Mouse (Mus musculus) kidney, adult 8-10 months (tissue): Measurements from ENCODE around the gene Cinp.
"Not testable (repeated sequence)": the region's sequence is repeated elsewhere in the genome, so short reads cannot be mapped to it uniquely, and the experiment has no call there.

Source experiments
- DNase-seq, 2 experiments: peaks; one replicate each; pipeline ENCODE4 v3.0.0; 2022

The Cinp gene

DNA sequence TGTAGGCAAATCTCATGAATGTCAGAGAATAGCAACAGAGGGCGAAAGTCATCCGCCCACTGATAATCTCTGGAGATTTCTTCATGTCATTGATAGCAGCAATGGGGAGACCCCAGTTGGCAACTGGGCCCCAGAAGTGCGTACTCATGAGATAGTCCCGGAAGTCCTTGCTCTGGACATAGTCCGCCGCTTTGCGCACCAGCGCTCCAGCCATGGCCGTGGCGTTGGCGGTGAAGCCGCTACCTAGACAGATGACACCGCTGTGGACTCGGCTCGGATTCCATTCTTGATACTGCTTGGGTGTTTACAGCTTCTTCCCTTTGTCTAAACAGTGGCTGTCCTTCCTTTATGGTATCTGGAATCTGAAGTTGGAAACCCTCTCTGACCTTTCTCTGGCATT is 30.3 kb downstream of the Cinp start:
- not testable (repeated sequence) for DNase-seq

DNA sequence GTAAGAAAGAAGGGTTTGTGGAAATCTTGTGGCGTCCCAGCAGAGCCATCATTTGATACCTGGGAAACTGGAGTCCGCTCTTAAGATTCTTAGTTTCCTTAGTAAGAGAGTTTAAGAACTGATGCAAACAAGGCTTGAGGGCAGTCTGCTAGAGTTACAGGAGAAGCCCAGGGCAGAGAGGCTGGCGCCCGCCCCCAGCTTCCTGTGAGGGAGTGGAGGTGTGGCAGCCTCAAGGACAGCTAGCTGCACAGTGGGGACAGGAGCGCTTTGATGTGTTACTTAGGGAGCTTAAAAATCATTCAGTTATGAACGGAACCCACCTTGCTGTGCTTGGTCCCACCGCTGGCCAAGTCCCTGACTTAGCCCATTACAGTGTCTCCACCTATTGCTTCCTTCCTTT is 31.7 kb downstream of the Cinp start:
- DNase-seq: no peak

DNA sequence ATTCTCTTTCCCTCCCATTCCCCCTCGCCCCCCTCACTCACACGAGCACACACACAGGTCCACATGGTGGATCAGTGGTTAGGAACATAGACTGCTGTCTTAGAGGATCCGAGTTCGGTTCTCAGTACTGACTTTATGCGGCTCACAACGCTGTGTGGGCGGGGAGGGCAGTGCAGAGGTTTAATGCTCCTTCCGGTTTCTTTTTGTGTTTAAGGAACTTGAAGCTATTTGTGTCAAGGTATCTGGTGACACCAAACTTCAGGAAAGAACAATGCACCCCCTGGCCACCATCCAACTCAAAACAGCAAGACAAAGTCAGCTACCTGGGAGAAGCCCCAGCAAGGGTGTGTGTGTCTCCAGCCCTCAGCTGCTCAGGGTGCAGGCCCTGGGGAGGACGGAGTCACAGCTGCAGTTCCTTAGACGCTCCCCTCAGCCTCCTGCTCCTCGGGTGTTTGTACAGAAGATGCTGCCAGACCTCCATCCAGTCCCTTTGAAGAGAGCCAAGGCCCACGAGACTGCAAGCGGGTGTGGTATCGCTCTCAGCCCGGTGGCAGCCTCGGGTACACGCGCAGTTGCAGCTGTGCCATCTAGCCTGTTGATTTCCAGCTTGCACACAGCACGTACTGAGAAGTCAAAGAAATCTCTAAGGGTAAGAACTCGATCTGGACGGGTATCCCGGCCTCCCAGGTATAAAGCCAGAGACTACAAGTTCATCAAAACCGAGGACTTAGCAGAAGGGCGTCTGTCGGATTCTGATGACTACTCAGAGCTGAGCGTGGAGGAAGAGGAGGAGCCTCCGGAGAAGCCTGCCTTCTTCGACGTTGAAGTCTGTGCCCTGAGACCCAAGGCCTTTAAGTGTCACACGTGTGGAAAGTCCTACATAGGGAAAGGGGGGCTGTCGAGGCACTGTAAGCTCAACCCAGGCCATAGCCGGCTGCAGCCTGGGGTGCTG is 33.9 kb downstream of the Cinp start:
- DNase-seq: no peak

DNA sequence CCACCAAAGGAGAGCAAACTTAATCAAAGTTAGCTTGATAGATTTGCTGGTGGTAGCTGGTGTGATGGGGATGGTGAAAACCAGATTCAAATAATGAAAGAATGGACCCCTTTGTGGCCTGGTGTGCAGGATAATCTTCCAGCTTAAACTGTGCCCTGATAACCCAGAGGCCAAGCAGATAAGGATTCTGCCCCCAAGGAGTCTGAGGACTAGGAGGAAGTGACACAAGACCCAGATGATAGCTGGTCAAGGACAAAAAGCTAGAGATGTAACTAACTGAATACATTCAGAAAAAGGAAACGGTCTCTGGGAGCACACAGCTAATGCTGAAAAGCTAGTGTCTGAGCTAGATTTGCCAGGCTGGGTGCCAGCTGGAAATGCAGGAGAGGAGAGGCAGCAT is 37.0 kb downstream of the Cinp start:
- DNase-seq: no peak

DNA sequence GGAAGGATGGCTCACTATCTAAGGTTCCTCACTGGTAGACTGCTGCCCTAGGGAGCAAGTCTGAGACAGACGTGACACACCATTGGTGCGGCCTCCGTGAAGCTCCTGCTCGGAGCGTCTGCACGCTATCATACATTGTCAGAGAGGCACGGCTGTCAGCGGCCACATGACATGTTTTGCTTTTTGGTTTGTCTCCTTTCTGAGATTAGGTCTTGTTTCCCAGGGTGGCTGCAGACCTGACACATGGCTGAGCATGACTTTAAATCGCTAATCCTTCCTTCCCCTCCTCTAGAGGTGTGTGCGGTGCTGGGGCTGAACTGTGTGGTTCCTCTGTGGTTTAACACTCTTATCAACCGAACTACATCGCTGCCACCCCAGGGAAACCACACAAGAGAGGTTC is 37.5 kb downstream of the Cinp start:
- no peak for DNase-seq

DNA sequence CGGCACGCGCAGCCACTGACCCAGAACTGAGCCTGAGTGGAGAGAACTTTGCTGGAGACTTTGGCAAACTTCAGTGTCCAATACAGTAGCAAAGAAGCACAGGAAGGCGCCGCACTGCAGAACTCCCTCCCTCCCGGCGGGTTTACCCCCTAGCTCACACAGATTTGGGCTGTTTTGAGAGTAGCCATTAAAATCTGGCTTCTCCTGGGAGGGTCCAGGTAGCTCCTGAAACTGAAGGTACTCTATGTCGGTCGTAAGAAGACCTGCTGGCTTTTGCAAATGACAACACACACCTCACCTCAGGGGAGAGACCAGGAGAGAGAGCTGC is 38.1 kb downstream of the Cinp start:
- DNase-seq: peak in 1 of 2 experiments; percentile 51

DNA sequence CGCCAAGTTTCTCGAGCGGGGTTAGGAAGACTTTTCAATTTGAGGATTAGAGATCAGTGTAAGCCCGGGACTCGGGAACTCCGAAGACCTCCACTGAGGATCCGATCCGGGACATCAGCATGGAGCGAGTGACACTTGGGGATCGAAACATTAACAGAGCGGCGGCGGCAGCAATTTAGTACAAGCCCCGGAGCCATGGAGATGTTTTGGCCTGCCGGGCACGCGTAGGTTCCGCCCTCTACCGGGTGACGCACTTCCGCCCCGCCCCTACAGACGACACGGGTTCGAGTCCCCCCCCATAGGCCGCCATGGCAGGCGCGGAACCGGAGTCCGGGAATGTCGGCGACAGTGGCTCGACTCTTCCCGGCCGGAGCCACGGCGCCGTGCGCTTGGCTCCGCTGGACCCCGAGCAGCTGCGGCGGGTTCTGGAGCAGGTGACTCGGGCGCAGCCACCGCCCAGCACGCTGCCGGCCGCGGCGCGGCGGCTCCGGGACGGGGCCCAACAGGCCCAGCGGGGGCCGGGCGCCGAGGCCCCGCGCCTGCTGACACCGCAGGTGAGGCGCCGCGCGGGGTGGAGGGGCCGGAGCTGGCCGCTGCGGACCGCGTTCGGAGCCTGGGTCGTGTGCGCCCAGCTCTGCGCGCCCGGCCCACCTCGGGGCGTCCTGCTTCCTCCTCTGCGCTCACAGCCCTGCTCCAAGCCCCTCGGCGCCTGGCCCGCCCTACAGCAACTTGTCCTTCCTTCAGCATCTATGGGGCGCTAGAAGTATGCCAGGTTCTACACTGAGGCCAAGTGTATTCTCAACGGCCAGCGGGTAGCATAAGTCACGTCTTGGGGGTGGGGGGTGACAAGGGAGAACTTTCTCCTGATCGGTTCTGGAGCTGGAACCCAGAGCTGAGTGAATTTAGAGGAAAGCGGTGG is 38.7 kb downstream of the Cinp start, which contains the start of gene Zfp839:
TSS of gene Zfp839 (plus strand) at position 244 of the 919 bp plus-strand sequence.
- DNase-seq: peak; percentile 79 to 88

DNA sequence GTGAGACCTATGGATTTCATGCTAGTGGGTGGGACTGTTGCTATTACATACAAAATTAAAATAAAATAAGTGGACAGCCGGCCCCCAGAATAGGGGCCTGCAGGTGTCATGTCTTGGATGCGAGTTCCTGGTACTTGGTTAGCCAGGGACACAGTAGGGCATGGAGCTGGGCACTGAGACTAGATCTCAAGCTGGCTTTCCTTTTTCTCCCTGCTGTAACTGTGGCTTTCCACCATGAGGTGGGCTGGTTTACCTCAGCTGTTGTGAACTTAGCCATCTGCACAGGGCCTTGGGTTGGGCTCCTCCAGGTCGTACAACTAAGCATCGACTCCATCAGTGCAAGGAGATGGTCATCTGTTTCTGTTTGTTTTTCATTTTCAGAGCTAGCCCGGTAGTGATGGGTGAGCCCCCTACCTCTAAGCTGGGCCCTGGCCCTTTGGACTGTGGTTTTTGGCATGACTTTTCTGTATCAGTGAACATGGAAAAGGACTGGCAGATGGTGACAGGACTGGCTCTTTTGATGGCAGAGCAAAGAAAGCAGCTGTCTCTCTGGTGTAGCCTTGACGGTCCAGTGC is 42.7 kb downstream of the Cinp start:
- DNase-seq: no peak

DNA sequence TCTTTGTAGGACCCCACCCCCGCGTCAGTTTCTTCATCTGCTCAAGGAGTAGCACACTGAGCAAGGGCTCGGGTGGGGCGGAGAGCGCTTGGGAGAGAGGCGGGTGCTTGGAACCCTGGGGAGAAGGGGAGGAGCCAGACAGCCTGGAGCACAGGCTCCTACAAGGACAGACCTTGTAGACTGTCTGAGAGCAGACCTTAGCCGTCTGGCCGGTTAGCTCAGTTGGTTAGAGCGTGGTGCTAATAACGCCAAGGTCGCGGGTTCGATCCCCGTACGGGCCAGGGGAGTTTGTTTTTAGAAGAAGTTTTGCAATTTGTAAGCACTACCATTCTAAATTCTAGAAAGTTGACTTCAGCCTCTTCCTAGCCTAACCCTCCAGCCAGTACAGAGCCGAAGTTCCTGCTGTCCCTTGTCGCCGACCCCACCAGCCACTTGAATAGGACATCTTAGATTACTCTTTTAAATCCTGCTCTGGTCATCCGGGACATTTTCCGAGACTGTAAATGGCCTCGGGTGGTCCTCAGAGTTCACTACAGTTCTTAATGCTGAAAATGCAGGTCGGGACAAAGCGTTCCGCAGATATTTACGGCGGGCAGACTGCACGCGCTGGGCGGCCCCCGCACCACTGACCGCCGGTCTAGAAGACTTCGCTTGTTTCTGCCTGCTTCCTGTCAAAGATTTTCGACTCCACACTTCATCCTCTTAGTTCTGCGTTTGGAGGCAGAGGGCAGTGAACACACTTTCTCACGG is 43.6 kb downstream of the Cinp start:
- peak; percentile 96 to 98 for DNase-seq

DNA sequence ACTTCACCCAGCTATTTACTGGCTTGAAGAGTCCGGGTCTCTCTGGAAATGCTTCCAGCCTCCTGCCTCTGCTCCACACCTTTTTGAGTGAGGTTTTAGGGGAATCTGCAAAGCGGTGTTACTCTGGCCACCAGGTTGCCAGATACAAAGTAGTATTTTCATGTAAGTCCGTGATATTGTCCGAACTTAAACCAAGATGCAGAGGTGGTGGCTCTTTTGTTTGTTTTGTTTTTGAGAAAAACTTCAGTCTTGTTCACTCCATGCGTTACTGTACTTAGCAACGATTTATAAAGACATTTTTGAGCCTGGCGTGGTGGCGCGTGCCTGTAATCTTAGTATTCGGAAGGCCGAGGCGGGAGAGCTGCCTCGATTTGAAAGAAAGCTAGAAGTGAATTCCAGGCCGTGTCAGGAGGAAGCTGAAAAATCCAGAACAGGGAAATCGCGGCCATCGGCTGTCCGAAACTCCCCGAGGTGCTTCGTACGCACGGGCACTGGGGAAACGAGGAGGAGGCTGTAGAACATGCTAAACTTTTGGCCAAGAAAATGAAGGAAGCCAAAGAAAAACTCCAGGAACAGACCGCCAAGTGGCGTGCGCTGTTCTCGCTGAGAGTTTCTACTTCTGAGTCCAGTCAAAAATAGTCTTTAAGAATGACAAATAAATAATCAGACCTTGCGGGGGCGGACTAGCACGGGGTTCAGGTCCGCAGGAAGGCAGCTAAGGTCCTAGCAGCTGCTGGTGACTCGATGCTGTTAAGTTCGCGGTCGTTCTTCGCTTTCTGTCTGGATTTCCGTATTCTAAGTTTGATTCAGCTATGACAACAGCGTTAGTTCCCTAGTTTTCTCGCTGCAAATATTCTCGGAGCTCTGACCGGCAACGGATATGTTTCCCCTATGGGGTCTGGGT is 44.5 kb downstream of the Cinp start:
- peak in 1 of 2 experiments; percentile 52 for DNase-seq

DNA sequence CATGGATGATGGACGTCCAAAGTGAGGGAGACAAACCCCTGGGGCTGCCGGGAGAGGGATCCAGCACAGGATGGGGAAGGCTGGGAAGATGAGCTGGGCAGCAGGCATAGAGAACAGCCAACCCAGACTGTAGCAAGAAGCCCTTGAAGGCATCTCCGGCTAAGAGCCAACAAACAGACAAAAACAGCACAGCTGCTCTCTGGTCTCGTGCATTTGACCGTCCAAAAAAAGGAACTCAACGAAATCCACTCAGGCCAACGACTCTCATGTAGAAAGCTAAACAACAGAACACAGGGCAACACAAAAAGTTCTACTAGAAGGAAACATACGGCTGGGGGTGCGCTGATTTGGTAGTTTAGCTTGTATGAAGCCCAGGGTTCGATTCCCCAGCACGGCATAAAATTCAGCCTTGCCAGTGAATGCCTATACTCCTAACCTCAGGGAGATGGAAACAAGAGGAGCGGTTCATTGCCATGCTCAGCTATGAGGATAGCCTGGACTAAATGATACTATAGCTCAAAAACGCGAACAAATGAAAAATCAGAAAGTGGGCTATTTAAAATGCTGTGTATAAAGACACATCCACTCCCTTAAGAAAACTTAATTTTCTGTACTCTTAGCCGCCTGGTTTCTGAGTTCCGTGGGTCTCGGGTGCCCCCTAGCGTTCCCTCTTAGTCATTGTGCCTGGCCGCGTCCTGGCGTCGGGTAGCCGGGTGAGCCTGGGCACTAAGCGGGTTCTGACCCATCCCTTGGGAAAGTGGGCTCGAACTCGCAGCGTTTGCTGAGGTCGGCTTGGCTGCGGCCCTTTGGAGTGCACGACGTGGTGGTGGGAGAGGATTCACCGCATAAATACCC is 45.5 kb downstream of the Cinp start:
- DNase-seq: peak; percentile 78 to 90

DNA sequence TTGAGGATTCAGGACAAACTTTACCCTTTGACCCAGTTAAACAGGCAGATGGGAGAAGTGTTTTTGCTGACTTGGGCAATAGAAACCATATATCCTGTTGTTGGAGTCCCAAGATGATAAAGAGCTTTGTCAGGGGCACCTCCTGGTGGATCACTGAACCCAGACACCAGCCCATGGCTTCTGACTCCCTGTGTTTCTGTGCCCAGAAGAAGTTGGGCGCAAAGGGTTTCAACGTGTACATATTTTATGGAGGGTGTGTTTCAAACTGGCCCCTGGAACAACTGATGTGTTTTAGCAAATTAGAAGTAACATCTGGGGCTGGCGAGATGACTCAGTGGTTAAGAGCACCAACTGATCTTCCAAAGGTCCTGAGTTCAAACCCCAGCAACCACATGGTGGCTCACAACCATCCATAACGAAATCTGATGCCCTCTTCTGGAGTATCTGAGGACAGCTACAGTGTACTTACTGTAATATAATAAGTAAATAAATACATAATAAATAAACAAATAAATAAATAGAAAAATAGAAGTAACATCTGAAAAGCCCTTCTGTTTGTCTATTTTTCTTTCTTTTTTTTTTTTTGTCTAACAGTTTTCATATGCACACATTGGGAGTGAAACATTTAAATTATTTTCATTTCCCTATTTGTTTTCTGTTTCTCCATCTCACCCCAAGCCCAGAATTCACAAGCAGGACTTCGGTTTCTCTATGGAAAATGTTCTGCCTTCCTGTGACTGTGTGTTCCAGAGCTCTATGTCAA is 47.0 kb downstream of the Cinp start:
- DNase-seq: no peak

DNA sequence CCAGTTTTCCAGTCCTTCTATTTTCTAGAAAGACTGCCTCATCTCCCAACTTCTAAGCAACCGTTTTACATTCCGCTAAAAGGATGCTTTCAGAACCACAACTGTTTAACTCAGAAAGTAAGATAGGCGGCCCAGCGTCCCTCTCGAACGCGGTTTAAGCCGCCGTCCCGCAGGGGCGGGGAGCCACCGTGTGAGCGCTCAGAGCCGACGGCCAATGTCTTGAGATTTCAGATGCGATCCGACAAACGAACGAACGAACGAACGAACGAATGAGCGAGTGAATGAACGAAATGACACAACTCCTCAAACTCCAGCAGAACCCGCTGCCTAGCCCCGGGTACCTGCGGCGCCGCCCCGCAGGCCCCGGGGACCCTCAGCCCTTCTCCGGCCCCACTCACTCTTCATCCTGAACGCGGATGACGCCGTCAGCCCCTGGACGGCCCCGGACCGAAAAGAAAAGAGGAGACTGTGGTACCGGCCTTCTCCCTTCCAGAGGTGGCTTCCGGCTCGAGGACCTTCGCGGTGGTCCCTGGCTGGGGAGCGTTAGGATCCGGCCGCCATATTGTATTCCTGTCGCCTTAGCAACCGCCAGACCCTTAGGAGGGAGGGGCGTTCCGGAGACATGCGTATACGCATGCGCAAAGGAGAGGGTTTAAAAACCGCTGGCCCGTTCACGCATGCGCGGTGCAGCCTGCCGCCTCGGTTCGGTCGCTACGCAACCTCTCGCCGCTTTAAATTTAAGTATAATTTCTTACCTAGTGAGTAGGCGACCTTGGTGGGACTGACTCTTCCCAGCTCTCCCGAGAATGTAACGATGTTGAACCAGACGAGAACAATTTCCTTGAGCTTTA is 48.4 kb downstream of the Cinp start, which contains the start of gene Mok:
TSS of gene Mok (minus strand) at position 592 of the 851 bp plus-strand sequence.
- DNase-seq: peak; percentile 94 to 96

DNA sequence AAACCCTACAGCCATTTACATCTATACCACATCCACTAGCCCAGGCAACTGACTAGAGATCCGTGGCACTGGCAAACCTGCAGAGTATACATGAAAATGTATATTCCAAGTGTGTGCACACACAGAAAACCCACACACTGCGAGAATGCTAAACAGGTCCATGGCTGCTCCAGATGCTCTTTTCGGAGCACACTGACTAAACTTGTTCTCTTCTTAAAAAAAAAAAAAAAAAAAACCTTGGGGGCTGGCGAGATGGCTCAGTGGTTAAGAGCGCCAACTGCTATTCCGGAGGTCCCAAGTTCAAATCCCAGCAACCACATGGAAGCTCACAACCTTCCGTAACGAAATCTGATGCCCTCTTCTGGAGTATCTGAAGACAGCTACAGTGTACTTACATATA is 51.1 kb downstream of the Cinp start:
- no peak for DNase-seq

DNA sequence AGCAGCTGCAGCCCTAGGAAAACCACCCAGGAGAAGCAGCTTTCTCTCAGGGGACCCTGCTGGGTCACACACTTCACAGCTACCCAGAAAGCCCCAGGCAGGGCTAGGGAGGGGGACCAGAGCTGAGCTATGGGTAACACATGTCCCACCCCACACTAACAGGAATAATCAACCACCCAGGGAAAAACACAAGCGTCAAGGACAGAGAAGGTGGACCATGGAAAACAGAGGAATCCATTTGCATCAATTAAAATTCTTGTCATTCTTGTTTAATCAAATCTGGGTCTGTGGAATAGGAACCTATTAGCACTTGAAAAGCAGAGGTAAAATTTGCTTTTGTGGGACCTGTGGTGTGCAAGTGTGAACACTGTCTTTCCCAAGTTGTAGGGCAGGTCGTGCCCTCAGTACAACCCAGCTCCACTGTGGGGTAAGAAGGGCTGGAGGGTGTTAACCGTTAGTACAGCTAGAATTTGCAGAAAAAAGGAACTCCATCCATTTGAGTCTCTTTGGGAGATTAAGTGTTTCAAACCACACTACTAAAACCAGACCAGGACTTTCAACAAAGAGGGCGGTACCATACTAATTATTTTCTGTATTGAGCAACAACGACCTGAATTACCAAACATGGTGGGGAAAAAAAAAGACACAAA is 51.6 kb downstream of the Cinp start:
- DNase-seq: peak; percentile 31 to 76

DNA sequence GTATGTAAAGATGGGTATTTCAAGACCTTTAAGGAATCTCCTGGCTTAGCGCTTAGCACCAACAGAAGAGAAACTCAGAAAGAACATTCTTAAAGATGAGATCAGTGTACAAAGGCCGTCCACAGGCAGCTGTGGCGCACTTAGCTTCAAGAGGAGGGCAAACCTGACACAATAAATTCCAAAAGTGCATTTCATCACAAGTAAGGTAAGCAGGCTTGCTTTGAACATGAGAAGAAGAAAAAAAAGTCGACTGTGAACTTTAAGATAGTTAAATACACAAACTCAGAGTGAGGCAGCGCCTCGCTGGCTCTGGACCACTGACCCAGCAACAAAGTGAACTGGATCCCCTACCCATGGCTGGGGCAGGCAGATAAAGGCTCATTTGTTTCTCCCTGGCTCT is 52.2 kb downstream of the Cinp start:
- no peak for DNase-seq

DNA sequence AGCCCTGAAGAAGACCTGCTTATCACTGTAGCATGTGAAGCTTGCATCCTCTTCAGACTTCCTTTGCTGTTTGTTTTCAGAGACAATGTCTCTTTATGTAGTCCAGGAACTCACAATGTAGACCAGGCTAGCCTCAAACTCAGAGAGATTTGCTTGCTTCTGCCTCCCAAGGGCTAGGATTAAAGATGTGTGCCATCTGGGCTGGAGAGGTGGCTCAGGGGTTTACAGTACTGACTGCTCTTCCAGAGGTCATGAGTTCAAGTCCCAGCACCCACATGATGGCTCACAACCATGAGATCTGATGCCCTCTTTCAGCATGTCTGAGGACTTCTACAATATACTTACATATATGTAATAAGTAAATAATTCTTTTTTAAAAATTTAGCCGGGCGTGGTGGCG is 53.8 kb downstream of the Cinp start:
- DNase-seq: no peak
